Mouse (Mus musculus): Measurements from ENCODE around the gene Pced1a.

The Pced1a gene

GRCm38 (mm10) chr2:130424126-130424853 is at the start of gene Pced1a, which contains the start of gene Vps16:
TSS of gene Pced1a (minus strand) at chr2:130424701.
TSS of gene Vps16 (plus strand) at chr2:130424339.
- peak; percentile 91 for DNase-seq

- no peak for DNase-seq
These were observed 48.5 kb upstream of the Pced1a start for GRCm38 (mm10) chr2:130472908-130473510.

- DNase-seq: no peak
These were observed 45.4 kb upstream of the Pced1a start for GRCm38 (mm10) chr2:130469935-130470334.

GRCm38 (mm10) chr2:130469366-130469765 is 44.9 kb upstream of the Pced1a start:
- no peak for DNase-seq

- DNase-seq: no peak
These were observed 41.9 kb upstream of the Pced1a start for GRCm38 (mm10) chr2:130466438-130466837.

GRCm38 (mm10) chr2:130461287-130462071 is 37.0 kb upstream of the Pced1a start:
- no peak for DNase-seq

- DNase-seq: no peak
These were observed 35.1 kb upstream of the Pced1a start for GRCm38 (mm10) chr2:130459576-130459975.

GRCm38 (mm10) chr2:130457871-130458270 is 33.4 kb upstream of the Pced1a start:
- peak; percentile 25 for DNase-seq

- peak; percentile 51 for DNase-seq
These were observed 30.4 kb upstream of the Pced1a start for GRCm38 (mm10) chr2:130454748-130455370.

GRCm38 (mm10) chr2:130453421-130453820 is 28.9 kb upstream of the Pced1a start:
- no peak for DNase-seq

GRCm38 (mm10) chr2:130452266-130452665 is 27.8 kb upstream of the Pced1a start:
- DNase-seq: no peak

GRCm38 (mm10) chr2:130451727-130452090 is 27.2 kb upstream of the Pced1a start:
- DNase-seq: peak; percentile 14

- DNase-seq: peak; percentile 14
These were observed 26.7 kb upstream of the Pced1a start for GRCm38 (mm10) chr2:130451086-130451726.

- DNase-seq: peak; percentile 74
These were observed 25.9 kb upstream of the Pced1a start for GRCm38 (mm10) chr2:130450434-130450796.

GRCm38 (mm10) chr2:130449794-130450433 is 25.4 kb upstream of the Pced1a start, which contains the start of gene Ptpra:
TSS of gene Ptpra (plus strand) at chr2:130450278.
- DNase-seq: peak; percentile 92

GRCm38 (mm10) chr2:130449021-130449793 is 24.7 kb upstream of the Pced1a start:
- DNase-seq: peak; percentile 16

- DNase-seq: no peak
These were observed 23.9 kb upstream of the Pced1a start for GRCm38 (mm10) chr2:130448449-130448848.

GRCm38 (mm10) chr2:130442162-130442561 is 17.7 kb upstream of the Pced1a start:
- no peak for DNase-seq

GRCm38 (mm10) chr2:130439840-130440480 is 15.5 kb upstream of the Pced1a start:
- DNase-seq: no peak

- no peak for DNase-seq
These were observed 14.4 kb upstream of the Pced1a start for GRCm38 (mm10) chr2:130438861-130439260.

GRCm38 (mm10) chr2:130436769-130437168 is 12.3 kb upstream of the Pced1a start:
- DNase-seq: no peak

Measured in cerebellum, adult 8-10 months (tissue).